Mouse (Mus musculus) c-Kit-positive CD71-positive TER-119-negative erythroid progenitor cells, embryonic 14.5 days (primary cell): ENCODE results near the gene Rtl5.

ENCODE experiments used
- DNase-seq: peaks from one replicate; pipeline ENCODE4 v3.0.0-alpha.2; 2013; ENCODE audit warnings: low read depth

The Rtl5 gene

DNA sequence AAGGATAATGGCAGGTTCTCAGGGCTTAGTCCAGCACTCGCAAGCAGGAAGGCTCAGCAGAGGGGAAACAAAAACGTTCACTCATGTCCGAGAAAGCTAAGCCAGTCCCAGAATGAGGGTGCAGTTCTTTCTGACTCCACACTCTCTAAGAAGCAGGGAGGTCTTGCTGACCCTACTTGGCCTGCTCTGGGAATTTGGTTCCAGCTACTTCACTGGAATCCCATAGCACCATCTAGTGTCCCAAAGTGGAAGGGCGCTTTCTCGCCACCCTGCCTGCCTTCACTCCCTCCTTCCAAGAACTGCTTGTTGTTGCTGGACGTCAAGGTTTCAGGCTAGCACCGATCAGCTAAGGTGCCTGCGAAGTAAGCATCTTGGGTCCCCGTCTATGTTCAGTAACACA is 5.0 kb downstream of the Rtl5 start:
- peak; percentile 19 for DNase-seq

DNA sequence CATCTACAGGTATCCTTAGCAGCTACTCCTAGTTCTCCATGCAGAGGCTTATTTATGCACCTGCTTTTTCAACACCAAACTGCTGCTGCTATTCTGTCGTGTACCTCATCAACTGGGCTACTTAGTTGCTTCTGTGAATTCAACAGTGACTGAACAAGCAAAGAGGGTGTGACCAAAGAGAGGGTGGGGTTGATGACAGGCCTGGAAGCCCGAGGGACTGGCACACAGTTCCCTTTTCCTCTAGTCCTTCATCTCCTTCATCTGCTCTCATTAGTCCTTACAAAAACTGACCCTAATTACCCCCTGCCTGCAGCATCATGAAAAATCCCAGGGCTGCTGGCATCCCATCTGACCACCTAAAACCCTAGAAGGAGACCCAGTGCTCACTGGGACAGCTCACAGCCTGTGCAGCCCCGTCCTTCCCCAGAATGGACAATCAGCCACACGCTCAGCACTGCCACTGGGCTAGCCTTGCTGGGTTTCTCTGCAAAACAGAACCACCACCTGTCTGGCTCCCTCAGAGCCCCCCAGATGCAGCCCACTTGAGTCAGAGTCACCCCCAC is 5.8 kb downstream of the Rtl5 start:
- no peak for DNase-seq

DNA sequence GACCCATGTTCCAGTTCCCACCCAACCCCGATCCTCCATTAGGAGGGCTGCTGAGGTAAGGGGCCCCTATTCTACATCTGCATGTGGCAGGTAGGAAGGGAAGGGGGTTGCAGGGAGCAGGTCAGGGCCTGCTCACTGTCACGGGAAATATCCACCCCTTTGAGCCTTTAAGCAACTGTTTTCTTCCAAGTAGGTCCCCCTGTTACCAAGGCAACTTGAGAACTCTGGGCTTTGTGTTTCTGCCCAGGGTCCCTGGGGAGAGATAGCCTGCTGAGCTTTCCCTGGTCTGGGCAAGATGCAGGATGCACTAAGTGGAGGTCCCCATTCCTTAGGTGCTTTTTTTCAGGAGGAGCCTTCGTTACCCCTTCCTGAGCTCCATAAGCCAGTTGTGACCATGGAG is 7.0 kb downstream of the Rtl5 start:
- DNase-seq: no peak

DNA sequence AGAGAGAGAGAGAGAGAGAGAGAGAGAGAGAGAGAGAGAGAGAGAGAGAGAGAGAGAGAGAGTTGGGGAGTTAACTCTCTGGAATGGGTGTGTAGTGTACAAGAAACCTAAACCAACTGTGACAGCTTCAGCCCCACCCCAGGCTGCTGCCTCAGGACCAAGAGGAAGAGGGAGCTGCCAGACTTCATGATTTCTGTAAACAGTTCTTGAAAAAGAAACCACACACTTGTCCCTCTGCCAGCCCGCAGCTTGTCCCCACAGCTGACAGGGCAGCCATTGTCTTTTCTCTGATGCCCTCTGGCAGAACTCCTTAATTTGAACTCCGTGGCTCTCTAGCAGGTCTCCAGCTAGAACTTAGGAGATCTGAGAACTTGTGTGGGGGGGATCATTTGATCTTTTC is 10.2 kb downstream of the Rtl5 start:
- DNase-seq: no peak

DNA sequence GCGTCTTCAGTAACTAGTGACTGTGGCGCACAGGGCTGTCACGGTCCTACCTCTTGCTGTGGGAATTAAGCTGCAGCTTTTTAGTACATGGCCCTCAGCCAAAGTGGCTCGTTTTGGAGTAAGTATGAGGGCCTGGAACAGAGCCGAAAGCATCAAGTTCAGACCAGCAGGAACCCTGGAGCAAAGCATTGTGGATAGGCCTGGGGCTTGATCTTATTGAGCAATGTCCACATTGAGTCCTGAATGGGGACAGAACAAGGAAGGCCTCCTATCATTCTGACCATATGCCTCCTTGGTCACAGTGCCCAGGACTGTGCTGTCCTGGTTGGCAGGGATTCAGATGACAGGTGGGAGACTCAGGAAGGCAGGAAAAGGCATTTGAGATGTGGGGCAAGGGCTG is 10.9 kb downstream of the Rtl5 start:
- no peak for DNase-seq

DNA sequence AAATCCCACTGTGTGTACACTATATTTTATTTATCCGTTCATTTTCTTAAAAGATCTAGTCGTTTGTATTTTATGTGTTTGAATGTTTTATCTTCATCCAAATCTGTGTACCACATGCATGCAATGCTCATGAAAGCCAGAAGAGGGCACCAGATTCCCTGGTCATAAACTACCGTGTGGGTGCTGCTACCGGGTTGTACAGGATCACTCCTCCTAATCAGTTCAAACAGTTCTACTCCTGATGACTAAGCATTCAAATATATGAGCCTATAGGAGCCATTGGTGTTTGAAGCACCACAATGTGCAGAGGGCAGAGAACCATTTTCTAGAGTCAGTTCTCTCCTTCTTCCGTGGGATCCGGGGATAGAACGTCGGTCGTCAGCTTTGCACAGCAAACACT is 11.7 kb downstream of the Rtl5 start:
- peak; percentile 36 for DNase-seq

DNA sequence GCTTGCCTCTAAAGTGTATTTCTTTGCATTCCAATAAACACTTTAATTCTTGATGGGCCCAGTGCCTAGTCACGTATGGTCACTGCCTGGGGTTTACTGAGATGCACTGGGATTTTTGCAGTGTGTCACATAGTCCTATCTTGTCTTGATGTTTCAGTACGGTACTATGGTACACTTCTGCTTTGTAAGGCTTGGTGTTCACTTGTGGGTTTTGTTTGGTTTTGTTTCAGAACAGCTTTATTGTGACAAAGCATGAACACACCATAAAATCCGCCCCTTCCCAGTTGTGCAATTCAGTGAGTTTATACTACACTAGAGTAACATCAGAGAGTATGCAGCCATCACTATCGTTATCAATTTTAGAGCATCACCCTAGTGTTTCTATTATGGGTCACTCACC is 17.1 kb downstream of the Rtl5 start:
- DNase-seq: no peak

DNA sequence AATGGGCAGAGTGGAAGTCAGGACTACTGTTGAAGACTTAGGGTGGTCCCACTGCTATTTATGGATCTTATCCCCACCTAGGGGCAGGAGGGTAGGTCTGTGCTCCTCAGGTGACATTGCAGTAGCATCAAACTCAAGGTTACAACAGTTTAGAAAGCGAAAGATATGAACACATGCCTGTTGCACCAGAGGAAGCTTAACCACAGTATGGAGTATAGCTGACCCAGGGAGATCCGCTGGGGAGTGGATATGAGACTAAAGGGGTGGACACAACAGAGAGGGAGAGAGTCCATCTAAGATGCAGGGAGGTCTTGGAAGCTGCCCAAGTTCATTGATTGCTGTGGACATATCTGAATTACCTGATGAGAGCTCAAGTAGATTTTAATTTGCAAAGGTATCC is 17.7 kb downstream of the Rtl5 start:
- DNase-seq: no peak

DNA sequence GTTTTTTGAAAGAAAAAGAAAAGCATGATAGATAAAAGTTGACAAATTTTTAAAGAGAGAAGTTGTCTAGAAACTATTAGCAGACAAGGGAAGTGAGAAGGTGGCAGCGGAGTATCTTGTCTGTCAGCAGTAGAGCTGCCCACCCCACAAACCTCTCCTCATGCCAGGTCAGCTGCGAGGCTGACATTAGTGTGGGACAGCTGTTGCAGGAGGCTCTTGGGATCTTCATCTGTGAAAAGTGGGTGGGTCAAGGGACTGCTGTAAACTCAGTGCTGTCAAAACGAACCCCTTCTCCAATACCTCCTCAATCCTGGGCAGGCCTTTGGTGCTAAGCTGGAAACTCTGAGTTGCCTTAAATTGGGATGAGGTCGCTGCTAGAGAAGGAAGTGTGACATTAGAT is 19.9 kb downstream of the Rtl5 start:
- no peak for DNase-seq

DNA sequence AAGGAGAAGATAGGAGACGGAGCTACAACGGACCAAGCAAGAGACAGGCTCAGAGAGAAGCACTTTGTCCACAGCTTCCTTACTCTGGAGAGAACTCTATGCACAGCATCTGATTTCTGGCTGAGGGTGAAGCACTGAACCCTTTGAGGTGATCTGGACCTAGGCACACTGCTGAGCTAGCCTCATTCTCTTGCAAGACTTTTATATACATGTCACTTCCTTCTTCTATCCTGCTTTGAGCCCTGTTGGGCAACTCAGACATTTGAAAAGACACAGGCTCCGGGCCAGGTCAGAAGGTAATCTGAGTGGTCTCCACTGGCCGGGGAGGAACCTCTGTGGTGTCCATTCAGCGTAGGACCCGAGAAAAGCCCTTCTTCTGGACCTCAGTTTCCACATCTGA is 20.6 kb downstream of the Rtl5 start:
- DNase-seq: no peak

DNA sequence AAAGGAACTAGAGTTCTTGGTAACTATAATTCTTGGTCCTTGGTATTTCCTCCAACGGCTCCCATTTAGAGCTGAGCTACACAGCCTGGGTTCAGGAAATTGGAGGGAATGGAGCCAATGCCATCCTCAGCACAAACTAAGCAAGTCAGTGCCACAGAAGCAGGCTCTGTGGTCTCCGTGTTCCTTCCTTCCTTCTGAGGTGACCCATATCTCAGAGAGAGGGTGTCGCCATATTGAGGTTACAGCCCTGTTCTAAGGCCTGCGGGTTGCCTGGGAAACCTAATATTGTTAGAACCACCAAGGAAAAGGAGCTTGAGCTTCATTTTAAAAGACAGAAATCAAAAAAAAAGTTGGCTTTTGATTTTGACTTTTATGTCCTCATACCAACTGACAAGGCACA is 28.7 kb downstream of the Rtl5 start:
- no peak for DNase-seq

DNA sequence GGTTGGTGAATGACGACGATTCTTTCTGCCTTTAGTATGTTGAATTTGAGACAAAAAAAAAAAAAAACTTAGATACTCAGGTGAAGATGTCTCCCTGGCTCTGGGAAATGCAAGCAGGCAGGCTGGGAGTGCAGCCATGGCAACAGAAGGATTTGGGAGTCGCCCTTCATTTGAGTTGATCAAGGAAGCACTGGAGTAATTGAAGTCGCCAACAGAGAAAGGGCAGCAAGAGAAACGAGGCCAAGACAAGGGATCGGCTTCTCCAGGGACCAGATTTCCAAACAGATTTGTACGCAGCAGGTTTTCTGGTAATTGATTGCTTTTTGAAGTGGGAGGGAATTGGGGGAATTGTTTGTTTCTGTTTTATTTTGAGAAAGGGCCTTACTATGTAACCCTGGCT is 29.5 kb downstream of the Rtl5 start:
- DNase-seq: no peak

DNA sequence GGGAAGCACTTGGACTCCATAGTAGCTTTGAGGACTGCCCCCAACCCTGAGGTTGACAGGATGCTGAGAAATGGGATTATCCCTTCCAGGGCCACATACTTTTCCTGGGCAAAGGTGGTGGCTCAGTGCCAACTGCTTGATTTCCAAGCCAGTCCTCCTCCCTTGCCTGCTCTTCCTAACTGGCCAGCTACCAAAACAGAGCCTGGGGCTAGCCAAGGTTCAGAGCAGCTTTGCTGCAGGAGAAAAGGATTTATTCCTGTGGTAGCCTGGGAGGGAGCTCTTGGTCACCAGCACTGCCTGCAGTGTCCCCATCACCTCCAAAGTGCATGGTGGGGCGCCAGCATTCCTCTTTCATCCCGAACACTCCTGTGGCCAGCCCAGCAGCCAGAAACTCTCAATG is 33.6 kb downstream of the Rtl5 start:
- no peak for DNase-seq

DNA sequence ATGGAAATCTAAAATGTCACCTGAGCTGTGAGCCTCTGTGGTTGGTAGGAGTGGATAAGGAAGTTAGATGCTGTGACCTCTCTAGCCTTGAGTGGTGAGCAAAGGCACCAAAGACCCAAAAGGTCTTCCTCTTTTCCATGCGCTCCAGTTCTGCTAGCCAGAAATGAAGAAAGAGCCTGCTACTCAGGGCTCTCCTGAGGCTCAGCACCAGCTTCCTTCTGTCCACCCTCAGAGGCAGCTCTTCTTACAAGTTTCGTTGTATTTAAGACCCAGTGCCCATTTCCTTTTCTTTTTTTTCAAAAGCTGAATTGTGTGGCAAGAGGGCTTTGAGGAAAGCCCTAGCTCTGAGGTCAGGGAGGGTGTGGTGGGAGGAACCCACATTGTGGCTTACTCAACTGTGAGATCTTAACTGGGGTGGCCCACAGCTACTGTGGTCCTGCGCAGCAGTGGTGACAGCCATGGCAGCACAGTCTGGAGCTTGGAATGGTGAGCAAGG is 34.2 kb downstream of the Rtl5 start:
- no peak for DNase-seq

DNA sequence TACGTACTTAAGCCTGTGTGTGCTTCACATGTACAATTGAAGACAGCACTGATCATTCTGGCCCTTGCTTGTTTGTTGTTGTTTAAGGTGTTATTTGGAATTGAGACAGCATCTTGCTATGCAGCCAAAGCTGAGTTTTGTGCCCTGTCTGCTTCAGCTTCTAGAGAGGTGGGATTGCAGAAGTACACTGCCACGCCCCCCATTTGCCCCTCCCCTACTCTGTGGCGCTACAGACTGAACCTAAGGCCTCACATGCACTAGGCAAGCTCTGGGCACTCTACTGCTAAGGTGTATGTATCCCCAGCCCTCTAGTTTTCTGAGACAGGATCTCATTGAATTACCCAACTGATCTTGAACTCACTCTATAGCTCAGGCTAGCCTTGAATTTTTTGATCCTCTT is 35.4 kb downstream of the Rtl5 start:
- DNase-seq: no peak

DNA sequence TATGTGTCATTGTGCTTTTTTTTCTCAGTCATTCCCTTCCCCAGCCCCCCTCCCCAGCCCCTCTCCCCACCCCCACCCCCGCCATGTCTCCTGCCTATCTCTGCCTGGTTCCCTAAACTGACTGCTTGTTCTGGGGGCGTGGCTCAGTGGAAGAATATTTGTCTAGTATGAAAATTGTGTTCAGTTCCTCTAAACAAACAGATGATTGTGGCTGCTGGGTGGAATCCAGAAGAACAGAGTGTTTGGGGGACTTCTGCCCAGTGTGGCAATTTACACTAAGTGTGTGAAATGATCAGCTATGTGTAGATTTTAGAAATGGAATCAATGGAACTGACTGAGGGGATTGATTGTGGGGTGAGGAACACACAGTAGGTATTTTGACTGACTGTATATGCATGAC is 37.5 kb downstream of the Rtl5 start:
- no peak for DNase-seq

DNA sequence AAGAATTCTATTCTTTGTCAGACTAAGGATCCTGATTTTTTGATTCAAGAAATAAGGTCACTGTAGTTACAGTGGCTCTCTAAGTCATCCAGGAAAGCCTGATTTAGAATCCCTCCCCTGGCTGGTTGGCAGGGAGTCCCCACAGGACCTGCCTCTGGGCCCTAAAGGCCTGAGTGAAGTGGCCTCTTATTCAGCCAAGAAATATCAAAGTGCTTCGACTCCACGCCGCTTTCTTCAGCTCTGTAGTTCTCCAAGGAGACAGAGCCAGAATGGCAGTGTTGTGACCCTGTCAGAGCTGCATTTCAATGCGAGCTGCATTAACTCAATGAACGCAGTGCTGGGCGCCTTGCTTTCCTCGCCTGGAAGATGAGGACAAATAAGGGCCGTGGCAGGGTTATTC is 38.7 kb downstream of the Rtl5 start:
- no peak for DNase-seq

DNA sequence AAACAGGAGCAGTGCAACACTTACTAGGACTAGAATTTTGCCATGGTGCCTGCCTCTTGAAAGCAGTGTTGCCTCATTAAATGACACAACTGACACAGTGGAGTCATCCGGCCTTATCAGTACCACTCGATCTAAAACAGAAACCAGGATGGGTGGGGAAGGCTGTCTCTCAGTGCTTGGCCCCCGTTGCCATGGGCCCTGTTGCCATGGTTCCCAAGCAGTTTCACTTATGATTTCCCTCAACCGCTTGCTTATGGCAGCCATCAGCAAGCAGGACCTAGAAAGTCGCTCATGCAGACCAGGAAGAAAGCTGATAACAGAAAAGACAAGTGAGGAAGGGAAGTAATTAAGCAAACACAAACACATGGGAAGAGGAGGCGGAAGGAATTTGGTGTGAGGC is 39.3 kb downstream of the Rtl5 start:
- peak; percentile 22 for DNase-seq

DNA sequence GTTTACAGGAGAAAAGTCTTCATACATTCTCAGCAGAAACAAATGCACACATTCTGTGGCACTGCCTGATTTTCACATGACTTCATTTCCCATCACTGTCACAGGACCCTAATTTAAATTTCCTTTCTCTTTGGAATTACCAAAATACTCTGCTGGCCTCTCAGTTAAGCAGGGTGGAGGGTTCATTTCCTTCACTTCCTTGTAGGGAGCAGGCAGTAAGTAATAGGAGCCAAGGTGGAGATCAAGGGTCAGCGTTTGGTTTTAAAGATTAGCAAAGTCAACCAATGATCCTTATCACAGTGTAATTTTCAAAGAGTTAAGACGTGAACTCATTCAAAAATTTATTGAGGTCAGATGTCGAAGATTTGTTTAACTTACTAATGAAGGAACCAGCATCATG is 46.1 kb downstream of the Rtl5 start:
- no peak for DNase-seq

DNA sequence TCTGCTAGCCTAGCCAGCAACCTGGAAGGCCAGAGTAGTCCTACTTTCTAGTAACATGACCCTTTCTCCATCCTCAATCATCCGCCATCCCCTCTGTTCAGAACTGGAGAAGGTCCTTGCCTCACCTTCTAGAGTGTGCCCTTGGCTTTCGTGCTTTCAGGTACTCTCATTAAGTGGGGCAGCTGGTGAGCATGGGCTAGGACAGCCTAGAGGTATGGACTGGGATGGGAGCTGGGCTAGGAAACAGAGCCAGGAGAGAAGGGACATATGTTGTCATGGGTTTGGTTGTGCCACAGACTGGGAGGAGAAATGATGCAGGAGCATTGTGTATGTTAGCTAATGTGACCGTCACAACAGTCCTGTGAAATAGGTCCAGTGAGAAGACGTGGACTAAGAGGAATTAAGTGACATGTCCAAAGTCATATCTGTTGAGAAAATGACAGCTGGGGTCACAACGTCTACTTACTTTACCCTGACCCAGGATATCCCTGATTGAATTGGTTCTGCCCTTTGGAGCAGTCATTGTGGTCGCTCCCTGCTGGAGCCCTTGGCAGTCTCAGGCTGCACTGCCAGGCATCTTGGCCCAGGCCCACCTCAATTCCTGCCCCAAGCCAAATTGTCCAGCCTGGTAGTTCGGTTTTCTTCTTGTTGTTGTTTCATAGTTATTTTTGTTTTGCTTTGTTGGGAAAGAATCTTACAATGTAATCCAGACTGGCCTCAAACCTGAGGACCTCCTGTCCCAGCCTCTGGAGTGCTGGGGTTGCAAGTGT is 51.4 kb downstream of the Rtl5 start:
- DNase-seq: no peak

DNA sequence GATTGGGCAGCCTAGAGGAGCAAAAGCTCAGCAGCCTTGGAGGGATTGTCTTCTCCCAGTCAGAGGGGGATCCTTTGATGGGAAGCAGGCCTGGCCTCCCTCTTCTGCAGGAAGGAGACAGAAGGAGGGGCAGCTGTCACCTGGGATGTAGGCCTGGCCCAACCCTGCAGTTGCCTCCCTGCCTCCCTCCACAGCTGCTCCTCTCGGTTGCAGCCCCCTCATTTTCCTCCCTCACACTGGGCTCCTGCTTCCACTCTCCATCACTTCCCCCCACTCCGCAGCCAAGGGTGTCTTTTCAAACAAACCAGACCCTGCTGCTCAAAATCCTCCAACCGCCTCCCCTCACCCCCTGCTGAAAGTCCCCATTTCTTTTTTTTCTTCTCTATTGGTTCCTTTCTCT is 52.2 kb downstream of the Rtl5 start:
- no peak for DNase-seq

DNA sequence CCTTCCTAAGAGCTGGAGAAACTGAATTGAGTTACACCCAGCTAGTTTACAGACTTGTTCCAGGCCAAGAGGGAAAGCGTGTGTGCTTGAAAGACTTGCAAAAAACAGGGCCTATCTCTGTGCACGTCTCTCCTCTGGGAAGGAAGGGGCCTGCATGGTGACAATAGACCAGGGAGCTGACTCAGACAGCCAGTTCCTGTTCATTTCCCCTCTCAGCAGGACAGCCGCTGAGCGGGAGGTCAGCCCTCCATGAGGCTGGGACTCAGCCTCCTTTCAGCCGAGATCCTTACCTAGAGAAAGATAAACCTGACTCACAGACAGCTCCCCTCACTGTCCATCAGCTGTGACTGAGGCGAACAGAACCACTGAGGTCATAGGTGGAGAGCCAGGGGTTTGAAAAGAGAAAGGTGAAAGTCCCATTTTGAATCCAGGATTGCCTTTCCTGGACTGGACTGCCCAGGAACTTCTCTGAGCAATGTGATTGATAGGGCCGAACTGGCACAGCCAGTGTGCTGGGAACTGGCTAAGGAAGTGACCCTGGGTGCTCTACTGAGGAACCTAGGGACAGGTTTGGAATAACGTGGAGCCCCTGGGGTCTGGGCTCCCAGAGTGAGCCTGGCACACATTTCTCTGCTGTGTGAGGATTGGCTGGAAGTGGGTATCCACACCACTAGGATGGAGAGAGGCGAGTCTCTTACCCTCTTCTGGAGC is 53.7 kb downstream of the Rtl5 start:
- DNase-seq: no peak
